Mouse (Mus musculus): ENCODE measurements around the gene Trio.

- no peak for TF ChIP-seq CTCF (IDR thresholded peaks at IDR 0.05; ENCODE audit: borderline replicate concordance, insufficient read depth, low read length)
- TF ChIP-seq POLR2A (IDR thresholded peaks at IDR 0.05; ENCODE audit: low read depth, low read length), result no peak
These were observed 48.7 kb downstream of the Trio start for GRCm38 (mm10) chr15:27976950-27977349.

All from embryonic fibroblast, embryonic 13.5 days (primary cell).